Mouse (Mus musculus): ENCODE results near the gene Rabggtb. TPM values are rescaled to one million over a fixed set of nuclear protein-coding genes. Genes with fewer than 3 reads are reported as not detected.

The Rabggtb gene
- total and polyA plus RNA-seq, 3 experiments = 223 to 316 (median 256) TPM

DNA sequence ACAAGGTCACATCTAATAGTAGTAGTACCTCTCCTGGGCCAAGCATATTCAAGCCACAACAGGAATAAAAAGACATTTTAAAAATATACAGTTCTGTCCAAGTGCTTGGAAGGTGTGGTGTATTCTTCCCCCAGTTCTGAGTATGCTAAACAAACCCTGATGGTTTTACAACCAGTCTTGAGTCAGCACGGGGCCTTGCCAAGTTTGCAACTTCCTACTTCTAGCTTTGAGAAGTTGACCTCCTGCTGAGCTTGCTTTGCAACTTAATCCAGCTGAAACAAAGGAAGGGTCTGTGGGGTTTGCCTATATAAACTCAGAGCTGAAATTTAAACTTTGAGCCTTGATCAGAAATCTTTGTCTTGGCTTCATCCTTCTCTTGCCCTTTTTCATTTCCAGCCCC, 4.4 kb upstream of the Rabggtb start:
- dilution Hi-C loops (cut with MboI; ENCODE audit: extremely low pct_ligation_motif_present, extremely low pct_unique_long_range_greater_than_20kb, low sequenced_read_pairs) (no loop called here), in situ Hi-C loops (cut with MboI; ENCODE audit: low pct_ligation_motif_present, low pct_unique_long_range_greater_than_20kb, low sequenced_read_pairs) (no loop called here)
- Histone ChIP-seq H3K36me3 (replicated peaks in 1 of 2; ENCODE audit: control insufficient read depth in 1 of 2, insufficient read depth in 1 of 2, low read length in 1 of 2) (peaks cover 12 to 26% of the 10 kb centered on the region in 2 experiments), H3K4me1 (ENCODE audit: control insufficient read depth in 1 of 2, insufficient read depth in 2 of 2) (peaks cover 6 to 24% of the 10 kb centered on the region in 2 experiments), H3K4me3 (replicated peaks in 1 of 3; ENCODE audit: low read depth in 2 of 3, low read length in 2 of 3, poor library complexity in 1 of 3) (no peak overlapping the region), H3K79me2 (replicated peaks; ENCODE audit: control insufficient read depth, extremely low read depth, insufficient read depth, poor library complexity, severe bottlenecking) (peaks cover 5% of the 10 kb centered on the region), H3K4me2 (ENCODE audit: insufficient read depth, low read depth, poor library complexity, severe bottlenecking) (no peak overlapping the region), H3K27ac (ENCODE audit: insufficient read depth, low read depth) (no peak overlapping the region), H3K27me3 (replicated peaks) (no peaks in the 10 kb centered on the region), H3K9ac (ENCODE audit: insufficient read depth, low read depth) (peak overlapping the region; percentile 15; the same call in 1 of the 2 replicates), H3K9me3 (replicated peaks; ENCODE audit: low read length) (no peaks in the 10 kb centered on the region)
- DNase-seq (ENCODE audit: extremely low read depth) = no peak
- TF ChIP-seq ELF1 (IDR thresholded peaks at IDR 0.05; ENCODE audit: low read depth, low read length) (peak; percentile 60; the same call in 1 of the 2 replicates), CHD2 (IDR thresholded peaks at IDR 0.05; ENCODE audit: low read length) (peak; percentile 33; the same call in 1 of the 2 replicates), NRF1 (IDR thresholded peaks at IDR 0.05; ENCODE audit: low read depth, low read length) (no peak), UBTF (IDR thresholded peaks at IDR 0.05; ENCODE audit: low read depth, low read length) (no peak)

GRCm38 (mm10) chr3:153913510-153914243, 868 bp upstream of the Rabggtb start:
- Histone ChIP-seq H3K4me2 (ENCODE audit: insufficient read depth, low read depth, poor library complexity, severe bottlenecking) (peak overlapping the region; percentile 94), H3K36me3 (replicated peaks in 1 of 2; ENCODE audit: control insufficient read depth in 1 of 2, insufficient read depth in 1 of 2, low read length in 1 of 2) (peaks cover 27 to 36% of the 10 kb centered on the region in 2 experiments), H3K27me3 (replicated peaks) (no peaks in the 10 kb centered on the region), H3K9me3 (replicated peaks; ENCODE audit: low read length) (no peaks in the 10 kb centered on the region), H3K27ac (ENCODE audit: insufficient read depth, low read depth) (0 out of 2 replicates have a peak overlapping the region, but pooled peaks have one; percentile 0), H3K4me3 (replicated peaks in 1 of 3; ENCODE audit: low read depth in 2 of 3, low read length in 2 of 3, poor library complexity in 1 of 3) (peak overlapping the region; percentile 69 to 90 (median 69)), H3K79me2 (replicated peaks; ENCODE audit: control insufficient read depth, extremely low read depth, insufficient read depth, poor library complexity, severe bottlenecking) (peaks cover 40% of the 10 kb centered on the region), H3K4me1 (ENCODE audit: control insufficient read depth in 1 of 2, insufficient read depth in 2 of 2) (peaks cover 12 to 25% of the 10 kb centered on the region in 2 experiments), H3K9ac (ENCODE audit: insufficient read depth, low read depth) (peak overlapping the region; percentile 86)
- DNase-seq (ENCODE audit: extremely low read depth) = no peak
- in situ Hi-C loops (cut with MboI; ENCODE audit: low pct_ligation_motif_present, low pct_unique_long_range_greater_than_20kb, low sequenced_read_pairs) (no loop called here), dilution Hi-C loops (cut with MboI; ENCODE audit: extremely low pct_ligation_motif_present, extremely low pct_unique_long_range_greater_than_20kb, low sequenced_read_pairs) (no loop called here)
- TF ChIP-seq SMC3 (IDR thresholded peaks at IDR 0.05; ENCODE audit: low read depth, low read length) = 0 out of 2 replicates have a peak, but pooled peaks have one; percentile 9
- 0 out of 2 replicates have a peak, but pooled peaks have one; percentile 31 for TF ChIP-seq TCF12 (IDR thresholded peaks at IDR 0.05; ENCODE audit: low read depth, low read length)
- peak; percentile 19; the same call in 1 of the 2 replicates for TF ChIP-seq IRF4 (IDR thresholded peaks at IDR 0.05; ENCODE audit: low read depth, low read length)
- no peak for TF ChIP-seq USF1 (IDR thresholded peaks at IDR 0.05; ENCODE audit: low read depth, low read length)
- no peak for TF ChIP-seq SIN3A (IDR thresholded peaks at IDR 0.05; ENCODE audit: low read length)
- TF ChIP-seq EP300 (IDR thresholded peaks at IDR 0.05; ENCODE audit: low read length) = 0 out of 2 replicates have a peak, but pooled peaks have one; percentile 17
- no peak for TF ChIP-seq CHD2 (IDR thresholded peaks at IDR 0.05; ENCODE audit: low read length)
- peak; percentile 22; the same call in 1 of the 2 replicates for TF ChIP-seq NELFE (IDR thresholded peaks at IDR 0.05; ENCODE audit: low read depth, low read length)
- TF ChIP-seq CHD1 (IDR thresholded peaks at IDR 0.05; ENCODE audit: low read depth, low read length) = peak; percentile 91; the same call in 1 of the 2 replicates
- TF ChIP-seq CTCF (conservative IDR thresholded peaks at IDR 0.05 in 1 of 2, IDR thresholded peaks at IDR 0.05 in 1 of 2; ENCODE audit: low read depth in 2 of 2, low read length in 2 of 2) = peak in 1 of 2 experiments; percentile 41; a peak in 1 of 4 replicates

Data from CH12.LX (cell line).